Mouse (Mus musculus) adrenal gland, postnatal 25 days (tissue): ENCODE data around the gene Recql5. TPM values are rescaled to one million over a fixed set of nuclear protein-coding genes. Genes with fewer than 3 reads are reported as not detected.
A peak's percentile ranks its signal among the peaks of the same experiment; 100 is the strongest.

Experiments
- DNase-seq: peaks from one replicate; pipeline ENCODE4 v3.0.0; 2021; ENCODE audit warnings: mixed read lengths
- total RNA-seq: library from RNA; stranded (reverse); gene quantifications from 2 replicates; pipeline ENCODE4 v1.2.3, GENCODE M21; 2021

The Recql5 gene
- total RNA-seq, 1 experiment from 2014 or later, result 37.1 TPM

DNA sequence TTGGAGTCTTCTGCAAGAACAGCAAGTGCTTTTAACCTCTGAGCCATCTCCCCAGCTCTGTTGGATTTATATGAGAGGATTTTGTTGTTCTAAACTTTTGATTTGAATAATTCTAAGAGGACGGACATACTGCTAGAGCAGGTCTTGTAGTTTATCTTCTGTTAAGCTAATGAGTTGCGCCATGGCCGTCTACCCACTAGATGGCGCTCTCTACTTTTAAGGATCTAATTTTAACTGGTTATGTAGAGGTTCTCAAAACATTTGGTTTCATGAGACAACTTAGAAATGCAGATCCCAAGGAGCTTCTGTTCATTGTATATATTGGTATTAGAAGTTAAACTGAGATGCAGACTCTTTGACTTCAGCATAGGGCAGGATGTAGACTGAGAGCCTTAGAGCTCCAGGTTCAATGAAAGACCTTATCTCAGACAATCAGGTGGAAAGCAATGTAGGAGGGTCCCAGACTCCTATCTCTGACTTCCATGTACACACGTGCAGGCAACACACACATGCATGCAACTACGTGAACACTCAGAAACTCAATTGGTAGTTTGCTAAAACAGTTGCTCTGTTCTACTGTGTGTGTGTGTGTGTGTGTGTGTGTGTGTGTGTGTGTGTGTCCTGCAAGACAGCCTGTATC is 6.5 kb upstream of the Recql5 start:
- DNase-seq, result peak; percentile 48

DNA sequence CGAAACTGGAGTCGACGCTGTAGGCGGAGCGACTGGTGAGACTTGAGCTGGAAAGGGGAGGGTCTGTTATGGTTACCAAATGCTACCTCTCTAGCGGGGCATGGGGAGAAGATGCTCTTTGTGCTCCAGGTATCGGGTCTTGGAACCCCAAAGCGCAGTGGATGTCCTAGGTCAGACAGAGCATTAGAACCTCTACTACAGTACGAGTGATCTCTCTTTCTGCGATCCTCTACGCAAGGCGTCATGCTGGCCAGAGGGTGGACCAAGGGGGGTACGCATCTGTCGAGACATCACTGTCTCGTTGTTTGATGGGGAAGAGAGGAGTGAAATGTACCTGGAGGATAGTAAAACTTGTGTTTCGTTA is 452 bp upstream of the Recql5 start:
- DNase-seq, result no peak

DNA sequence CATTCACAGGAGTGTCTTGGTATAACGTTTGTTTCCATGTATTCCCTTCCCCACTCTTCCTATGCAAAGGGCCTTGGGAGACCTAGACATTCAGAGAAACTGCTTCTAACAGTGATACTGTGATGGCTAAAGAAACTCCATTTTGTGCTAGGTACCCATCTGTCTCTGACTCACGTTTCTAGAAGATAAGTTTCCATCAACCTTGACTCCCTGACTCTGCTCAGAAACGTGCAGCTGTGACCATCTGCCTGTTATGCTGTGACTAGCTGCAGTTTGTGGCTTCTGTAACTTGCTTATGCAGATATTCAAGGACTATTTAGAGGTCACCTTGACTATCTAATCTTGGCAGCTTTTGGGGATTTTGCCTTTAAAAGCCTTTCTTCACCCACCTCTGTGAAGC is 2.0 kb downstream of the Recql5 start:
- DNase-seq, result no peak

DNA sequence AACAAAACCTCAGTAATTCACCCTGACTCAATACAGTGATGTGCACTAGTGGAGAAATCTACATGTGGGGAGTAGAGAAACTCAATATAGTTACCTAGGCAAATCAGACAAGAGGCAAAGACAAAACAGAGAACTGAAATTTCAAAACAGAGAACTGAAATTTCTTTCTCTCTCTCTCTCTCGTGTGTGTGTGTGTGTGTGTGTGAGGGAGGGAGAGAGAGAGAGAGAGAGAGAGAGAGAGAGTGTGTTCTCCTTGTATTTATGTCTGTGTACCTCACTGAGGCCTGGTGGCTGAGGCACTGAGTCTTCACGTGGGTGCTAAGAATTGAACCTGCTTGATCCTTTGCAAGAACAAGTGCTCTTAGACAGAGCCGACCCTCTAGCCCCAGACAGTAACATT is 3.5 kb downstream of the Recql5 start:
- no peak for DNase-seq

DNA sequence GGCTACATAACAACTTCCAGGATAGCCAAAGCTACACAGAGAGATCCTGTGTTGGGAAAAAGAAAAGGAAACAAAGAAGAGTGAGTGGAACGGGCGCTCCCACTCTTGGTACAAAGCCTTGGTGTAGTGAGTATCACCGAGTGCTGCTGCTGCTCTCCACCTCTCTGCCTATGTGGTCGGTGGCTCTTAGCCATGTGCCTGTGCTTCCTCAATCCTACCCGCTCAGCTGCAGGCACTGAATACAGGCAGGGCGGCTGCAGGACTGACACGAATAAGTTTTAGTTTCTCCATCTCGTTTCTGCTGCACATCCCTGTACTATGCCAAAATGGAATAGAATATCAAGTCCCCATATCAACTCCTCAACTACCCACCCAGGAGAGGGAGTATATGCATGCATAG is 4.2 kb downstream of the Recql5 start:
- no peak for DNase-seq

DNA sequence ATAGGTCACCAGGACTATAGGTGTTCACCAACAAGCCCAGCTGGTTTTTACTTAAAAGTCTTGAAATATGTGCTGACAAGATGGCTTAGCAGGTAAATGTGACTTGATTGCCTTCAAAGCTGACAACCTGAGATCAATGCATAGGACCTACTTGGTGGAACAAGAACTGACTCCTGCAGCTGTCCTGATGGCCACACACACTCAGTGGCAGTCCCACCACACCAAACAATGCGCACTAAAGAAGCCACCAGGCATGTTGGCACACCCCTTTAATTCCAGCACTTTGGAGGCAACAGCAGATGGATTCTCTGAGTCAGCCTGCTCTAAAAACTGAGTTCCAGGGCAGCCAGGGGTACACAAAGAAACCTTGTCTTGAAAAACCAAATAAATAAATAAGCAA is 11.3 kb downstream of the Recql5 start:
- DNase-seq, result no peak

DNA sequence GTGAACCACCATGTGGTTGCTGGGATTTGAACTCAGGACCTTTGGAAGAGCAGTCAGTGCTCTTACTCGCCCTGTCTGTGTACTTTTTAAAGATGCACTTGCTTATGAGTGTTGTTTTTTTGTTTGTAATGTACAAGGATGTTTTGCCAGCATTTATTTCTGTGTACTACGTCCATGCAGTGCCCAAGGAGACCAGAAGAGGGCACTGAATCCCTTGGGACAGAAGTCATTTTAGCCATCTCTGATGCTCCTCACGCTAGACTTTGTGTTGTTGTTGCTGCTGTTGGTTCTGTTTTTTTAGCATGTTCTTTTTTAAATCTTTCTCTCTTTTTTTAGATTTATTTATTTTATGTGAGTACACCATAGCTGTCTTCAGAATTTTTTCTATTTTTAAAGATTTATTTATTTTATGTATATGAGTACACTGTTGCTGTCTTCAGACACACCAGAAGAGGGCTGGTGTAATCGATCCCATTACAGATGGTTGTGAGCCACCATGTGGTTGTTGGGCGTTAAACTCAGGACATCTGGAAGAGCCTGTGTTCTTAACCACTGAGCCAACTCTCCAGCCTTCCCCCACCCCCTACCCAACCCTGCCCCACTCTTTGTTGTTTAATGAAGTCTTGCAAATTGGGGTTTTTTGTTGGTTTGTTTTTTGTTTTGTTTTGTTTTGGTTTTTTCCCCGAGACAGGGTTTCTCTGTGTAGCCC is 13.0 kb downstream of the Recql5 start:
- DNase-seq, result peak; percentile 55

DNA sequence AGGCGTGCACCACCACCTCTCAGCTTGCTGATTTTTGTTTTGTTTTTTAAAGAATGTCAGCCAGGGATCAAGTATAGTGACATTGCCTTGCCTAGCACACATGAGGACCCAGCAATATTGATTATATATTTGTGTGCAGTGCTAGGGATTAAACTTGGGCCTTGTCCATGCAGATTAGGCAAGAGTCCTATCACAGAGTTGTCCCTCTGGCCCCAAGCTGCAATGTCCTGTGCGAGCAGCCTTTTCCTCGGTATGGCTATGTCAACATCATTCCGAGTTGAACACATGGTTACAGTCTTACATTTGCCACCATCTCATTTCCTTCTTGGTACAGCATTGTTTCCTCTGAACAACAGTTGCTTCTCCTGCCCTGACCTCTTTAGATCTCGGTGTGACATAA is 14.2 kb downstream of the Recql5 start:
- DNase-seq, result no peak

DNA sequence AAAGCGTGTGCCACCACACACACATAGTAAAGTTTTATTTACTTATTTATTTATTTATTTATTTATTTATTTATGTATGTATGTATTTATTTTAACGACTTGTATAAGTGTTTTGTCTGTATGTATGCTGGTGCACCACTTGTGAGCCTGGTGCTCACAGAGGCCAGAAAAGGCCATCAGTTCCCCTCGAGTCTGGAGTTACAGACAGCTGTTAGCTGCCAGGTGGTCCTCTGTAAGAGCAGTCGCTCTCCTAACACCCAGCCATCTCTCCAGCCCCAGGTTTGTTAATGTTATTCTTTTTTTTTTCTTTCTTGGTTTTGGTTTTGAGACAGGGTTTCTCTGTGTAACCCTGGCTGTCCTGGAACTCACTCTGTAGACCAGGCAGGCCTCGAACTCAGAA is 14.6 kb downstream of the Recql5 start:
- no peak for DNase-seq

DNA sequence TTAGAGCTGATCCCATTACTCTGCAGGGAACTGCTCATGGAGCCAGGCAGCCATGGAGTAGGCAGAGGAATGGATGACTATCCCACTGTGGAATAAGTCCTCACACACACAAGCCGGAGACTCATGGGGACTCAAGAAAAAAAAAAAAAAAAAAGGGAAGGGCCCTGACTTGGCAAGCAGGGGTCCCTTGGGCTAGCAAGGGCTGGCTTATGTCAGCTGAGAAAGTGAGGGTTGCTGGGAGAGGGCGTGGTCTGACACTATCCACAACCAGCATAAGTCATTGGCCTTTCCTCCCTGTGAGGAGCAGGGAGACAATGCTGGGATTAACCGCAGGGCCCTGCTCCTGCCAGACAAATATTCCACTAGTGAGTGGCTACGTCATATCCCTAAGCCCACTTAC is 16.7 kb downstream of the Recql5 start:
- DNase-seq, result no peak

DNA sequence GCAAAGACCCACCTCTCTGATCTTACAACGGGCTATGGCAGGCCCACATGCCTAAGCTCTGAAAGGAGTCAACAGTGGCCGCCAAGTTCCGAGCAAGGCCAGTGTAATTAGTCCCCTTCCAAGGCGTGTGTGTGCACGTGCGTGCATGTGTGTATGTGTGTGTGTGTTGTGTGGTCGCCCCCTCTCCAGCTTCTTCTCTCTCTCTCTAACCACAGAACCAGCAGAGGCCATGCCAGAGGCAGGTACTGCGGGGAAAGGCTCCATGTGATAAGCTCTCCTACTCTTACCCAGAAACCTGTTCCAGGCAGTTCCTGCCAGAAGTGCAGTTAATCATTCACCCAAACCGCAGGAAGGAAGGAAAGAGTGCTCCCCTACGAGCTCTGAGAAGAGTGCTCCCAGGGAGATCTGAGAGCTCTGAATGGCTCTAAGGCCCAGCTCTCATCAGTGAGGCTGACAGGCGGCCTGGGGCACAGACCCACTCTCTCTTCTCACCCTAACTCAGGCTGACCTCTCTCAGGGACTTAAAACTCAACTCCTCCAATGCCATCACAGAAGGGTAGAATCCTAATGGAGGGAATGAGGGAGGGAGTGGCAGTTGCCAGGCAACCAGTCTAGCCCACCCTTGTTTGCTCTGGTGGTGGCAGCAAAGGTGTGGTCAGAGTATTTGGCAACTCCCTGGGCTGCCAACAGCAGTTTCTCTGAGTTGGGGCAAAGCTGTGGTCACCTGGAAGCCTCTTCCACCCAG is 21.5 kb downstream of the Recql5 start, which contains the start of gene Smim6:
Smim6 (plus strand) TSS at position 386 of the 745 bp plus-strand sequence.
- no peak for DNase-seq

DNA sequence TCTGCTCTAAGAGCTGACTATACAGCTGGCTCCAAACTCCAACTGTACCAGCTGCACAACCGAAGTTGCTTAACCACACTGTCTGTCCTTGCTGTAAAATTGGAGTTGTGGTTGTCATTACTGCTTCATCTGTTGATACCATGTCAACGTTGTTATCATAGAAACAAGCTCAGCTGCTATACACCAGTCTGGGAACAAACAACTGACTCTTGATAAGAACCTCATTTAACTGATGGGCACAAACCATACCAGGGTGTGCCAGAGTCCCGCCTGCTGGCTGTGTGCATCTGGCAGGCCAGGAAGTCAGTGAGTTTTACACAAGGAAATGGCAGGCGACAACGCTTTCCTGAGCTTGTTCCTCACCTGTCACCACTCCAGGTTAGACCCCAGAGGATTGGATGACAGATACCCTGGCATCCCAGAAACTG is 22.1 kb downstream of the Recql5 start:
- no peak for DNase-seq

DNA sequence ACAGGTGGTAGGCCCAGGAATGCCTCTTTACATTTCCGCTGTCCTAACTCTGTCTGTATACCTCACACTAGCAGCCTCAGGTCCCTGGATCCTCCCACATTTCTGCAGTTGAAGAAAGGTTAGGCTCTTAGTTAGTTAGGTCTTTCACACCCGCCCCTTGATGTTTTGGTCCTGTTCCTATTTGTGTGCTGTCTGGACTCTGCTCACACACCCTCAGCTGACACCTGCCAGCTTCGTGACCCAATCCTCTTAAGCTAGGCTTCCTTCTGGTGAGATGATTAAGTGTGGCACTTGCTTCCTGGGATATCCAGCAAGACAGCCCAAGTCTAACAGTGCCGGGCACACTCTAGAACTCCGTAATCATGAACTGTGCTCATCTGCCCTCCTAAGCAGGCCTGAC is 26.8 kb downstream of the Recql5 start:
- DNase-seq, result no peak

DNA sequence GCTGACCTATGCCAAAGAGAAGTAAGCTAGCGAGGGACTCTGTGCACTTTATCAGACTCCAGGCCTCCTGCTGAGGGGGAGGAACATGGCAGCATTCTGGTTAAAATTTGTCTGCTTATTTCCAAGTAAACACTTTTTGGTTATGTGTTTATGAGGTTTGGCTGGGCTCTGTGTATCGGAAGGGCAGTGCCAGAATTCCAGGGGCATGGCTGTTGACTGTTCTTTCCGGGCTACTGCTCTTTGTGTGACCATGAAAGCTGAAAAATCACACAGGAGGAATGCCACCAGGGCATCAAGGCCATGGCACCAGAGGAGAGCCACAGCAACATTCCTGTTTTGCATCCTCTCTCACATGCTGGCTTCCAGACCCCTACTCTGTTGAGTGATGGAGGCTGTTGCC is 27.2 kb downstream of the Recql5 start:
- no peak for DNase-seq

DNA sequence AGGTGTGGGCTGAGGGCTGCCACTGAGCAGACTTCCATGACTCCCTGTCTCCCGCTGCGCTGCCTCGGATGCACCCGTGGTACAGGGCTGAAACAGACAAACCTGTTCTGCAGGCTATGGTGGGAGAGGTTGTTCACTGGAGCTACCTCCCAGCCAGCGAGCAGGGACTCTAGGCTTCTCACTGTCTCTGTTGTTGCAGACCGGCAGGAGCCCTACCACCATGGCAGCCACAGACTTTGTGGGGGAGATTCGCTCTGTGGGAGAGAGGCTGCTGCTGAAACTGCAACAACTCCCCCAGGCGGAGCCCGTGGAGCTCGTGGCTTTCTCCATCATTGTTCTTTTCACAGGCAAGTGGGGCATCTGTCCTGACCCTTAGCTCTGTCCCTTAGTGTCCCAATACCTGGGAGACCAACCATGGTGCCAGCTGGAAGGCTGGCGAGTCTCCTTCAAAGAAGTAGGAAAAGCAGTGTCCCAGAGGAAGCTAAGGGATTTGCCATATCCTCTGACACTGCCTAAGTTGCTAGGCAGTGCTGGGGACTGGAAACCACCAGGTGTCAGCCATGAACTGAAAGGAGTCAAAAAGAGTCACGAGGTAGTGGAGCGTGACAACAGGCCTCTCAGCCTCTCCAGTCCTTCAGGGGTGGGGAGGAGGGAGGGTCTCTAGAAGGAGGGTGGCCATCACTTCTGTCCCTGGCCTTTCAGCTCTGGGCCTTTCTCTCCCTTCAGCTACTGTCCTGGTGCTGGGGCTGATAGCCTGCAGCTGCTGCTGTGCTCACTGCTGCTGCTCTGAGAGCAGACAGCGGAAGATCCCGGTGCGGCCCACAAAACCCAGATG is 28.1 kb downstream of the Recql5 start:
- no peak for DNase-seq

DNA sequence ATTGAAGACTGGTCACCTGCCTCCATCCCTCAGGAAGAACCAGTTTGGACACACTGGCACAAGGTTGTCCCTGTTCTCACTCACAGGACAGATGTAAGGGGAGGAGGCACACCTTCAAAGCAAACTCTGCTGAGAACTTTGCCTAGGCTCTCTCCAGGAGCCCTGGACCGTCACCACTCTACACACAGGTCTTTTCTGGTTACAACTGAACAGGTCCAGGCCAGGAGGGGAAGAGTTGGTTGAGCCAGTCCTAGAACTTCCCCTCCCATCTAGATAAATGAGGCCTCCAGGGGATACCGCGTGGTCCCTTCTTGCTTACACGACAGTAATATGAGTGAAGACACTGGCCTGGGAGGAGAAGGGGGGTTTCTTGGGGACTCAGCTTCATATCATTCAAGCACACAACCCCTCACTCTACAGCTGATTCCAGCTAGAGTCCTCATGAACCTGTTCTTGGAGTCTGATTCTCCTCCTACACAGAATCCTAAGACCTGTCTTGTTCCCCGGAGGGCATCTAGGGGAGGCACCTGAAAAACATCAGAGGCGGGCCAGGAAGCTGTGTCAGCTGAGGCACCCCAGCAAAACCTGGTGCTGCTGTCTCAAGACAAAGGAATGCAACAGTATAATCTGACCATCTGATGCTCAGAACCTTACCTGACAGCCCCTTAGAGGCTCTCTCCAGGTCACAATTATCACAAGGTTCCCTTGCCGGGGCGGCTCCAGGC is 28.9 kb downstream of the Recql5 start:
- DNase-seq, result no peak

DNA sequence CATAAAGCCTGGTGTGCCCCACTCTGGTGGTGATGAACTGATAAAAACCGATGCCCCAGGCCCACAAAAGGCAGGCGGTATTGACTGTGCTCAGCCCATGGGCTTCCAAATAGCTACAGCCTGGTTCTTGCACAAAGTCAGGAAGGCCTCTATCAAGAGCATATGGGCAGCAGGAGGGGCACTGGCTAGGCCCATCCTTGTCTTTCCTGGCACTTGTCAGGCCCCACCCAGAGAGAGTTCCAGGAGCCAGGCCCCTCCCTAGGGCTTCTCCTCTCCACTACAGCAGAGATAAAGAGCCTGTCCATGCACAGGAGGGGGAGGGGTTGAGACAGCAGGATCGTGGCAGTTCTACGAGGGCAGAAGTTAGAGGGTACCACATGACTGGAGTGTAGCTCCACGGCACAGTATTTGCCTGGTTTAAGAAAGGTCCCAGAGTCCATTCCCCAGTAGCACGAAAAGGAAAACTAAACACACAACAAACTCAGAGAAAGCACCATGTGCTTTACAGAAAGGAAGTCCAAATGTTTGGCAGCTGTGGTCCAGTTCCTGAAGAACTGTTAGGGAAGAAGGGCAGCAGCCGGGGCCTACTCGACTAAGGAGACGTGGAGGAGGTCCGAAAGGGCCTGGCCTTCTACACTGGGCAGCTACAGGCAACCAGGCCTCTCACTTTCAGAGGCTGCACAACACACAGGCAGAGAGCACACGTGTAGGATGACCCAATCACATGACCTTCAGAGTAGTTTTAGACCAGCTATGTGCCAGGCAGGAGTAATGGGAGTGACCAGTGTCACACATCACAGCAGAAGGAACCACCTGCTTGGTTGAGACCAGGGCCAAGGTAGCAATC is 29.7 kb downstream of the Recql5 start:
- no peak for DNase-seq

DNA sequence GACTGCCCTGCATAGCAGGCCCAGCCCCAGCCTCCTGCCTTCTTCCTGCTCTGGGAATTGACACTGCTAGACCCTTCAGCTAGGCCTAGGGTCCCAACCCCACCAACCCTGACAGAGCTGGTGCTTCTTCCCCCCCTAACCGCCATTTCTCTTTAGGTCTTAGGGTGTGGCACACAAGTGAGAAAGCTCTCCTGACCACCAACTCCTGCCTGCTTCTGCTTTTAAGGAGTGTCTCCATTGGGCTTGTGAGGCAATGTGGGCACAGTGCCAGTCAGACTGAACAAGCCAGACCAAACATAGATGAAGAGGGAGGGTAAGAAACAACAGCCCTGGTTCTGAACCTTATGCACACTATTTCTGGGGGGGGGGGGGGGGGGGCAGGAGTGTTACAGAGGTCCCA is 30.4 kb downstream of the Recql5 start:
- DNase-seq, result peak; percentile 30

DNA sequence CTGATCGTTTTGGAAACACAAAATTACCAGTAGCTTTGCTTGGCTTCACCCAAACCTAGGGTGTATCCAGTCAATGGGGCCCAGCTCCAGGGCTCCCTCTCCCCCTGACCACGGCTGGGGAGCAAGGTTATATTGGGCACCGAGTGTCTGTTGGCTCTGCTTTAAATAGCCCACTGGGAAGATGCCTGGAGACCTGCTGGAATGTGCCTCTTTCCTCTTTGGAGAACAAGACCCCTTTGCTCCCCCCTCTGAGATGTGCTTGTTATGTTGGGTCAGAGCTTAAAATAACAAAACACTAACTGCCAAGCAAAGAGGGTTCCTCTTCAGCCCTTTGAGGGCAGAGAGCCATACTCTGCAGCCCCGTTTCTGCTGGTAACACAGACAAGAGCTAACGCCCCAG is 31.1 kb downstream of the Recql5 start:
- no peak for DNase-seq

DNA sequence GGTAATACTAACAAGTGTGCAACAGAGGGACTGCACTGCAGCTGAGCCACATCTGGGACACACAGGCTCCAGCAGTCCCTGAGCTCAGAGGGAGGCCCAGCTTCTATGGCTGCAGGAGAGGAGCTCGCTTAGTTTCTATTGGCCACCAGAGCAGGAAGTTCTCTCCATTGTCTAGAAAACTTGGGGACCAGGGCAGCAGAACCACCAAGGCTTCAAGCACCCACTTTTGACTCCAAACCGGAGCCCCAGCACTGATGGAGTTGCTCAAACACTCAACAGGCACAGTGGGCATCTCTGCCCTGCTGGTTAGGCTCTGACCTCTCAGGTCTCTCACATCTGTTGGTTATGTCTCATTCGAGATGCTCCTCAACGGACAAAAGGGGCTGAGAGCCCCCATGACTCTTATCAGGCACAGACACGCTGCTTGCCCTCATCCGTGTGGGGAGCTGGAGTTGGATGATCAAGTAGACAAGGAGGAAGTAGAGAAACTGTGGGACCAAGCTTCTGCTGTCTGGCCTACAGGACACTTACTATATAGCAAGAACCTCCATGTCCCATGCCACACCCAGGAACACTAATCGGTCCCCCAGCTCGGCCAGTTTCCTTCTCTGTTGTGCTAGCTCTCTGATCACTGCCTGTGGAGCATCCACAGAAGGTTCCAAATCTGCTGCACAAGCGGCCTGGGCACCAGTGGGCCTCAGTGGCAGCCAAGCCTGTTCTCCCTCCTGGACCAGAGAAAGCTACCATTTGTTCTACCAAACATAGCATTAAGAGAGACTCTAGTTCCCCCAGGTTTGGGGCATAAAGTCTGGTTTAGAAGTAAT is 31.7 kb downstream of the Recql5 start:
- no peak for DNase-seq
